Mouse (Mus musculus): ENCODE measurements around the gene Pglyrp1. TPM values are rescaled to one million over a fixed set of nuclear protein-coding genes. Genes with fewer than 3 reads are reported as not detected.

Gene Pglyrp1
- polyA plus RNA-seq, 1 experiment from 2014 or later: 2.1 TPM

GRCm38 (mm10) chr7:18893651-18894430, 22.7 kb downstream of the Pglyrp1 start:
- under 1% methylated on average over 40 of the region's 41 CpGs for WGBS
- Histone ChIP-seq H3K9me3 (ENCODE audit: control insufficient read depth, low read length) (no peaks in the 10 kb centered on the region), H3K4me1 (ENCODE audit: control insufficient read depth, insufficient read depth, low read length) (peaks cover 4% of the 10 kb centered on the region), H3K27ac (ENCODE audit: low read depth, low read length) (no peak overlapping the region), H3K9ac (ENCODE audit: low read length) (peak overlapping the region; percentile 53), H3K4me2 (ENCODE audit: low read depth) (peak overlapping the region; percentile 64), H3K4me3 (ENCODE audit: low read depth, low read length) (peak overlapping the region; percentile 37), H3K36me3 (ENCODE audit: control insufficient read depth, insufficient read depth, low read length) (no peaks in the 10 kb centered on the region), H3K27me3 (ENCODE audit: control insufficient read depth, insufficient read depth, low read length) (peaks cover 11% of the 10 kb centered on the region)
- ATAC-seq (ENCODE audit: insufficient read depth, low FRiP score, low TSS enrichment) (peak; percentile 30), DNase-seq (ENCODE audit: low spot score) (peak; percentile 61)

GRCm38 (mm10) chr7:18896536-18896935, 25.4 kb downstream of the Pglyrp1 start:
- H3K9me3 ChIP-seq (ENCODE audit: control insufficient read depth, low read length): no peaks in the 10 kb centered on the region
- H3K27ac ChIP-seq (ENCODE audit: low read depth, low read length): no peak overlapping the region
- 50% methylated on average over 5 of the region's 5 CpGs for WGBS
- H3K36me3 ChIP-seq (ENCODE audit: control insufficient read depth, insufficient read depth, low read length): no peaks in the 10 kb centered on the region; the same call in 1 of the 2 replicates
- H3K4me3 ChIP-seq (ENCODE audit: low read depth, low read length): no peak overlapping the region
- ATAC-seq (ENCODE audit: insufficient read depth, low FRiP score, low TSS enrichment): no peak
- no peak overlapping the region for H3K9ac ChIP-seq (ENCODE audit: low read length)
- DNase-seq (ENCODE audit: low spot score): peak; percentile 59
- H3K4me1 ChIP-seq (ENCODE audit: control insufficient read depth, insufficient read depth, low read length): peaks cover 4% of the 10 kb centered on the region
- H3K4me2 ChIP-seq (ENCODE audit: low read depth): no peak overlapping the region
- peaks cover 11% of the 10 kb centered on the region for H3K27me3 ChIP-seq (ENCODE audit: control insufficient read depth, insufficient read depth, low read length)

- H3K9me3 ChIP-seq (ENCODE audit: control insufficient read depth, low read length): no peaks in the 10 kb centered on the region
- ATAC-seq (ENCODE audit: insufficient read depth, low FRiP score, low TSS enrichment): no peak
- no peak overlapping the region for H3K9ac ChIP-seq (ENCODE audit: low read length)
- no peak for DNase-seq (ENCODE audit: low spot score)
- H3K4me2 ChIP-seq (ENCODE audit: low read depth): no peak overlapping the region
- no peaks in the 10 kb centered on the region for H3K27me3 ChIP-seq (ENCODE audit: control insufficient read depth, insufficient read depth, low read length)
- H3K36me3 ChIP-seq (ENCODE audit: control insufficient read depth, insufficient read depth, low read length): no peaks in the 10 kb centered on the region; the same call in 1 of the 2 replicates
- H3K4me3 ChIP-seq (ENCODE audit: low read depth, low read length): no peak overlapping the region
- WGBS: 93% methylated on average over 2 of the region's 2 CpGs
- no peaks in the 10 kb centered on the region for H3K4me1 ChIP-seq (ENCODE audit: control insufficient read depth, insufficient read depth, low read length)
- H3K27ac ChIP-seq (ENCODE audit: low read depth, low read length): no peak overlapping the region
Observed at GRCm38 (mm10) chr7:18900513-18900912, 29.4 kb downstream of the Pglyrp1 start.

GRCm38 (mm10) chr7:18902486-18902885, 31.4 kb downstream of the Pglyrp1 start:
- H3K36me3 ChIP-seq (ENCODE audit: control insufficient read depth, insufficient read depth, low read length): peaks cover 2% of the 10 kb centered on the region; the same call in 1 of the 2 replicates
- H3K9ac ChIP-seq (ENCODE audit: low read length): no peak overlapping the region
- no peak overlapping the region for H3K4me3 ChIP-seq (ENCODE audit: low read depth, low read length)
- no peak overlapping the region for H3K27ac ChIP-seq (ENCODE audit: low read depth, low read length)
- no peaks in the 10 kb centered on the region for H3K27me3 ChIP-seq (ENCODE audit: control insufficient read depth, insufficient read depth, low read length)
- no peaks in the 10 kb centered on the region for H3K4me1 ChIP-seq (ENCODE audit: control insufficient read depth, insufficient read depth, low read length)
- no peaks in the 10 kb centered on the region for H3K9me3 ChIP-seq (ENCODE audit: control insufficient read depth, low read length)
- 79% methylated on average over 3 of the region's 3 CpGs for WGBS
- no peak overlapping the region for H3K4me2 ChIP-seq (ENCODE audit: low read depth)
- ATAC-seq (ENCODE audit: insufficient read depth, low FRiP score, low TSS enrichment) (no peak), DNase-seq (ENCODE audit: low spot score) (no peak)

- no peaks in the 10 kb centered on the region for H3K9me3 ChIP-seq (ENCODE audit: control insufficient read depth, low read length)
- H3K4me2 ChIP-seq (ENCODE audit: low read depth): no peak overlapping the region
- no peak overlapping the region for H3K9ac ChIP-seq (ENCODE audit: low read length)
- no peak overlapping the region for H3K4me3 ChIP-seq (ENCODE audit: low read depth, low read length)
- H3K36me3 ChIP-seq (ENCODE audit: control insufficient read depth, insufficient read depth, low read length): peaks cover 2% of the 10 kb centered on the region; the same call in 1 of the 2 replicates
- no peak overlapping the region for H3K27ac ChIP-seq (ENCODE audit: low read depth, low read length)
- H3K4me1 ChIP-seq (ENCODE audit: control insufficient read depth, insufficient read depth, low read length): peaks cover 9% of the 10 kb centered on the region; the same call in 1 of the 2 replicates
- 76% methylated on average over 3 of the region's 3 CpGs for WGBS
- DNase-seq (ENCODE audit: low spot score) (no peak), ATAC-seq (ENCODE audit: insufficient read depth, low FRiP score, low TSS enrichment) (no peak)
- no peaks in the 10 kb centered on the region for H3K27me3 ChIP-seq (ENCODE audit: control insufficient read depth, insufficient read depth, low read length)
Observed at GRCm38 (mm10) chr7:18904971-18905370, 33.8 kb downstream of the Pglyrp1 start.

GRCm38 (mm10) chr7:18909797-18910196, 38.7 kb downstream of the Pglyrp1 start:
- H3K9me3 ChIP-seq (ENCODE audit: control insufficient read depth, low read length): no peaks in the 10 kb centered on the region
- H3K36me3 ChIP-seq (ENCODE audit: control insufficient read depth, insufficient read depth, low read length): 0 out of 2 replicates have a peak, but pooled peaks cover 2% of the 10 kb centered on the region
- ATAC-seq (ENCODE audit: insufficient read depth, low FRiP score, low TSS enrichment): peak; percentile 14; the same call in 1 of the 2 replicates
- 7% methylated on average over 17 of the region's 17 CpGs for WGBS
- peak overlapping the region; percentile 46 for H3K9ac ChIP-seq (ENCODE audit: low read length)
- H3K4me3 ChIP-seq (ENCODE audit: low read depth, low read length): peak overlapping the region; percentile 60
- DNase-seq (ENCODE audit: low spot score): no peak
- H3K4me2 ChIP-seq (ENCODE audit: low read depth): peak overlapping the region; percentile 60
- peaks cover 13% of the 10 kb centered on the region for H3K4me1 ChIP-seq (ENCODE audit: control insufficient read depth, insufficient read depth, low read length)
- no peaks in the 10 kb centered on the region for H3K27me3 ChIP-seq (ENCODE audit: control insufficient read depth, insufficient read depth, low read length)
- H3K27ac ChIP-seq (ENCODE audit: low read depth, low read length): no peak overlapping the region

- ATAC-seq (ENCODE audit: insufficient read depth, low FRiP score, low TSS enrichment) (peak; percentile 99), DNase-seq (ENCODE audit: low spot score) (peak; percentile 98)
- Histone ChIP-seq H3K4me3 (ENCODE audit: low read depth, low read length) (peak within 1 kb of the TSS; percentile 60), H3K4me2 (ENCODE audit: low read depth) (peak within 1 kb of the TSS; percentile 60), H3K27ac (ENCODE audit: low read depth, low read length) (no peak within 1 kb of the TSS), H3K27me3 (ENCODE audit: control insufficient read depth, insufficient read depth, low read length) (no peaks in the 10 kb centered on the region), H3K4me1 (ENCODE audit: control insufficient read depth, insufficient read depth, low read length) (peaks cover 13% of the 10 kb centered on the region), H3K9ac (ENCODE audit: low read length) (peak within 1 kb of the TSS; percentile 46), H3K36me3 (ENCODE audit: control insufficient read depth, insufficient read depth, low read length) (0 out of 2 replicates have a peak, but pooled peaks cover 2% of the 10 kb centered on the region), H3K9me3 (ENCODE audit: control insufficient read depth, low read length) (no peaks in the 10 kb centered on the region)
- WGBS: under 1% methylated on average over 33 of the region's 33 CpGs
Observed at GRCm38 (mm10) chr7:18910241-18910831, 39.2 kb downstream of the Pglyrp1 start, which contains the start of gene Ccdc61. Ccdc61 (minus strand) TSS chr7:18910415.

- Histone ChIP-seq H3K4me1 (ENCODE audit: control insufficient read depth, insufficient read depth, low read length) (peaks cover 1% of the 10 kb centered on the region; the same call in 1 of the 2 replicates), H3K4me2 (ENCODE audit: low read depth) (no peak overlapping the region), H3K27ac (ENCODE audit: low read depth, low read length) (no peak overlapping the region), H3K9me3 (ENCODE audit: control insufficient read depth, low read length) (no peaks in the 10 kb centered on the region), H3K9ac (ENCODE audit: low read length) (no peak overlapping the region), H3K36me3 (ENCODE audit: control insufficient read depth, insufficient read depth, low read length) (no peaks in the 10 kb centered on the region), H3K4me3 (ENCODE audit: low read depth, low read length) (no peak overlapping the region), H3K27me3 (ENCODE audit: control insufficient read depth, insufficient read depth, low read length) (no peaks in the 10 kb centered on the region)
- WGBS: 70% methylated on average over 4 of the region's 4 CpGs
- no peak for ATAC-seq (ENCODE audit: insufficient read depth, low FRiP score, low TSS enrichment)
- DNase-seq (ENCODE audit: low spot score): no peak
Observed at GRCm38 (mm10) chr7:18916254-18916653, 45.1 kb downstream of the Pglyrp1 start.
